Mouse (Mus musculus) neural tube, embryonic 14.5 days (tissue): ENCODE results near the gene Ap5s1. TPM values are rescaled to one million over a fixed set of nuclear protein-coding genes. Genes with fewer than 3 reads are reported as not detected.

Experiments used
- ATAC-seq: fragments of 200-750 bp; cut with Nextera tagmentation; 2 replicates; pipeline ENCODE4 v1.8.0; 2017; ENCODE audit warnings: low read depth, mild to moderate bottlenecking, moderate TSS enrichment, moderate library complexity
- H3K27ac ChIP-seq: fragments of 300-500 bp; sonication (generic); 2 replicates; pipeline ENCODE4 v1.5.1; 2014; ENCODE audit warnings: low read depth, mild to moderate bottlenecking, control low read depth, low read length, moderate library complexity, mixed read lengths
- H3K27me3 ChIP-seq: fragments of 300-500 bp; sonication (generic); 2 replicates; pipeline ENCODE4 v1.6.1; 2014; ENCODE audit warnings: low read length; ENCODE audit not compliant: control insufficient read depth, insufficient read depth
- H3K36me3 ChIP-seq: fragments of 300-500 bp; sonication (generic); 2 replicates; pipeline ENCODE4 v1.6.1; 2014; ENCODE audit warnings: low read length, mixed read lengths; ENCODE audit not compliant: control insufficient read depth, insufficient read depth
- H3K4me1 ChIP-seq: fragments of 300-500 bp; sonication (generic); 2 replicates; pipeline ENCODE4 v1.6.1; 2014; ENCODE audit warnings: low read length; ENCODE audit not compliant: control insufficient read depth, insufficient read depth
- H3K4me2 ChIP-seq: fragments of 300-500 bp; sonication (generic); 2 replicates; pipeline ENCODE4 v1.6.1; 2014; ENCODE audit warnings: mild to moderate bottlenecking, low read depth, low read length, control low read depth
- H3K4me3 ChIP-seq: fragments of 300-500 bp; sonication (generic); 2 replicates; pipeline ENCODE4 v1.5.1; 2014; ENCODE audit warnings: low read depth, low read length, control low read depth, mixed read lengths
- H3K9ac ChIP-seq: fragments of 300-500 bp; sonication (generic); replicated peaks from 2 replicates; pipeline ENCODE4 v1.6.1; 2014; ENCODE audit warnings: low read depth, mild to moderate bottlenecking, control low read depth, low read length, mixed read lengths
- H3K9me3 ChIP-seq: fragments of 300-500 bp; sonication (generic); 2 replicates; pipeline ENCODE4 v1.6.1; 2016; ENCODE audit warnings: low read length; ENCODE audit not compliant: control insufficient read depth
- WGBS: fragments of 180-500 bp; shearing (Covaris S2); extraction: QIAGEN DNeasy Blood & Tissue Kit; methylation state at CpG from one replicate; pipeline ENCODE4 v1.1.7; 2014; 5-methylcytosine and 5-hydroxymethylcytosine counted together
- polyA plus RNA-seq: library from polyadenylated mRNA; unstranded; fragments of >200 nt; fragmentation: Nextera tagmentation; extraction: Ambion mirVana; gene quantifications from 2 replicates; pipeline ENCODE4 v1.2.1, GENCODE M21; 2014

Gene Ap5s1
- polyA plus RNA-seq, 1 experiment from 2014 or later = 39.5 TPM

DNA sequence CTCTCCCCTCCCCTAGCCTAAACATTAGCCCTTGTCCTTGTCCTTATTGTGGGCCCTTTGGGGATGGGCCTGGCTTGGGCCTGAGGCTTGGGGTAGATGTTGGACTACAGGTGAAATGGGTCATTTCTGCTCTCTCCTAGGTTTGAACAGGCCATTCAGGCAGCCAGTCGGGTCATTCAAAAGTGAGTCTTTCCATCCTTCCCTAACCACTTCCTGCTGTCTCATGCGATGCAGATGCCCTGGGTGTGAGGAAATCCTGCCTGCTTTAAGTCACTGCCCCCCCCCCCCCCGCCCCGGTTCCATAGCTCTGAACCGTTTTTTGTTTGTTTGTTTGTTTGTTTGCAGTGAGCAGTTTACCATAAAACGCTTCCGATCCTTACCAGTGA, 15.9 kb upstream of the Ap5s1 start:
- Histone ChIP-seq H3K27ac (peak overlapping the region; percentile 70; the same call in 1 of the 2 replicates), H3K36me3 (0 out of 2 replicates have a peak, but pooled peaks cover 3% of the 10 kb centered on the region), H3K4me2 (no peak overlapping the region), H3K4me1 (no peaks in the 10 kb centered on the region), H3K9ac (no peak overlapping the region), H3K27me3 (no peaks in the 10 kb centered on the region), H3K9me3 (no peaks in the 10 kb centered on the region), H3K4me3 (no peak overlapping the region)
- whole genome bisulfite sequencing = 65% methylated on average over 7 of the region's 7 CpGs
- ATAC-seq = no peak

DNA sequence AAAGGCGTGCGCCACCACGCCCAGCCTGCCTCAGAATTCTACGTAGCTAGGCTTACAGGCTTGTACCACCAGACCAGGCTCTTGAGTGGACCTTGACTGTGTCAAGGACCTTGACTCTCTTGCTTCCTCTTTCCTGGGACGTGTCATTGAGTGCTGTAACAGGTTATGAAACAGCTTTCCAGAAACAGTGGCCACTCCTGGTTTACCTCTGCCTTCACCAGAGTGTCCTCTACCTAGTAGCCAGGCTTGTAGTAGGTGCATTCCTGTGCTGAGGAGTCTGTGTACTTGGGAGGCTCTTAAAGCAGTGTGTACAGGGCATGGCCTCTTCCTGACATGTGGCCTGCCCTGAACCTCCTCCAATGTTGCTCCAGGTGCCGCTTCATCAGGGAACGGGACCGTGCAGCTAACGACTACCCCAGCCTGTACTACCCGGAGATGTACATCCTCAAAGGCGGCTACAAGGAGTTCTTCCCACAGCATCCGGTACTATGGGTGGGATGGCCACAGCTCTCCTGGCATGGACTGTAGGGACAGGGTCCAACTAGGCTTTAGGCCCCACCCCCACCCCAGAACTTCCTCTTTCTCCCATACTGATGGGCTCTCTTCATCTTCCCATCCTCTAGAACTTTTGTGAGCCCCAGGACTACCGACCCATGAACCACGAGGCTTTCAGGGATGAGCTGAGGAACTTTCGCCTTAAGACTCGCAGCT, 10.1 kb upstream of the Ap5s1 start:
- Histone ChIP-seq H3K4me3 (no peak overlapping the region), H3K9me3 (no peaks in the 10 kb centered on the region), H3K36me3 (0 out of 2 replicates have a peak, but pooled peaks cover 3% of the 10 kb centered on the region), H3K27me3 (no peaks in the 10 kb centered on the region), H3K27ac (no peak overlapping the region), H3K4me2 (no peak overlapping the region), H3K9ac (no peak overlapping the region), H3K4me1 (no peaks in the 10 kb centered on the region)
- ATAC-seq = no peak
- 94% methylated on average over 16 of the region's 16 CpGs for WGBS

DNA sequence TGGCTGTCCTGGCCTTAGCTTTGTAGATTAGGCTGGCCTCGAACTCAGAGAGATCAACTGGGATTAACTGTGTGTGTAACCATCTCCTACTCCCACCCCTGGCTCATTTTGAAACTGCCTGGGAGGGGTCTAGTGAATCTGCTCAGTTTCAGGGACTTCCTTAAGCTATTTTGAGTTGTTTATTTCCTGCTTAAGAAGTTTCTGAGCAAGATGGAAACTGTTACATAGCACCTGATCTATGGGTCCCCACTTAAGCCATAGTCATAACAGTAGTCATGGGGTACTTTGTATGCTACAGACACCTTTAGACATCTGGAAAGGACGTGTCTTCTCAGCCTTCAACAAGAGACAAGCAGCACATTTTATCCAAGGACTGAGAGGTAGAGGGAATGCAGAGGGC, 6.2 kb upstream of the Ap5s1 start:
- H3K27me3 ChIP-seq = no peaks in the 10 kb centered on the region
- no peaks in the 10 kb centered on the region for H3K9me3 ChIP-seq
- no peak overlapping the region for H3K4me2 ChIP-seq
- no peak overlapping the region for H3K9ac ChIP-seq
- no peaks in the 10 kb centered on the region for H3K36me3 ChIP-seq
- no peaks in the 10 kb centered on the region for H3K4me1 ChIP-seq
- no peak overlapping the region for H3K4me3 ChIP-seq
- H3K27ac ChIP-seq = no peak overlapping the region
- WGBS = 88% methylated on average over 2 of the region's 2 CpGs
- no peak for ATAC-seq

DNA sequence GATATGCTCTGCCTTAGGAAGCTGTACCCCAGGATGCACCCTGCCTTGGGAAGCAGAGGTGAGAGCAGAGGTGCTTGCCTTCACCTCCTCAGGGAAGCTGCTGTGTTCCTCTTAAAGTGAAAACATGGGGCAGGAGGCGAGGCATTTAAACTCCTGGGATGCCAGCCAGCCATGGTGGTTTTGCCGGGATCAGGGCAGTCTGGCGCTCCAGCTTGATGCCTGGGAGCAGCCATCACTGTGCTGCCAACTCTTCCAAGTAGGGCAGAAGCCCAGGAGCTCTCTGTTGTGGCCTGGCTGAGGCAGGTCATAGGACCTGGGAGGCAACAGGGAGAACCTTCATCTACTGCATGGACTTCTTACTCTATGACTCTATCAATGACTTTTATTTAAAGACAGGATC, 5.6 kb upstream of the Ap5s1 start:
- H3K9me3 ChIP-seq = no peaks in the 10 kb centered on the region
- H3K27me3 ChIP-seq = no peaks in the 10 kb centered on the region
- H3K4me1 ChIP-seq = no peaks in the 10 kb centered on the region
- no peak overlapping the region for H3K27ac ChIP-seq
- no peak overlapping the region for H3K4me3 ChIP-seq
- H3K4me2 ChIP-seq = no peak overlapping the region
- no peak overlapping the region for H3K9ac ChIP-seq
- no peak for ATAC-seq
- WGBS = 95% methylated on average over 3 of the region's 3 CpGs
- no peaks in the 10 kb centered on the region for H3K36me3 ChIP-seq

DNA sequence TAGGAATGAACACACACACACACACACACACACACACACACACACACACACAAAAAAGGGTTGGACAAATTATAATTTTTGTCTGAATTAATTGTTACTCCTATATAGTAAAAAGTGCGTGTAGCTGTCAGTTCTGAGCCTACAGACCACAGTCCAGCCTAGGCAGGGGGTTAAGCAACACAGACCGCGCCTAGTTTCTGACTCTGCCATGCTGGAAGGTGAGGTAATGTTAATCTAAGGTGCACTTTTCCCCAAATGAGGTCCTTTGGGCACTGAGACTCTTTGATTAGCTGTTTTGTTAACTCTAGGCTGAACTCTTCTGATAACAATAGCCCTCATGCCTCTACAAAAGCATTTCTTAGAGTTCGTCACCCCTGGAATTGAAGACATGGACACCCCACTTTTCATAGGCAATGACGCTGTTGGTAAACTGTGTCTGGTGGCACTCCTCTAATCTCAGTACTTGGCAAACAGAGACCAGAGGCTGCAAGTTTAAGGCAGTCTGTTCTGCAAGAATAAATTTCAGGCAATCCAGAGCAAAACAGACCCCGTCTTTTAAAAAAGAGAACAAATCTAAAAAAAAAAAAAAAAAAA, 3.0 kb upstream of the Ap5s1 start:
- H3K4me2 ChIP-seq = no peak overlapping the region
- H3K4me3 ChIP-seq = no peak overlapping the region
- no peak for ATAC-seq
- H3K9ac ChIP-seq = no peak overlapping the region
- no peaks in the 10 kb centered on the region for H3K27me3 ChIP-seq
- no peak overlapping the region for H3K27ac ChIP-seq
- H3K4me1 ChIP-seq = no peaks in the 10 kb centered on the region
- 91% methylated on average over 6 of the region's 6 CpGs for WGBS
- H3K36me3 ChIP-seq = no peaks in the 10 kb centered on the region
- H3K9me3 ChIP-seq = no peaks in the 10 kb centered on the region

DNA sequence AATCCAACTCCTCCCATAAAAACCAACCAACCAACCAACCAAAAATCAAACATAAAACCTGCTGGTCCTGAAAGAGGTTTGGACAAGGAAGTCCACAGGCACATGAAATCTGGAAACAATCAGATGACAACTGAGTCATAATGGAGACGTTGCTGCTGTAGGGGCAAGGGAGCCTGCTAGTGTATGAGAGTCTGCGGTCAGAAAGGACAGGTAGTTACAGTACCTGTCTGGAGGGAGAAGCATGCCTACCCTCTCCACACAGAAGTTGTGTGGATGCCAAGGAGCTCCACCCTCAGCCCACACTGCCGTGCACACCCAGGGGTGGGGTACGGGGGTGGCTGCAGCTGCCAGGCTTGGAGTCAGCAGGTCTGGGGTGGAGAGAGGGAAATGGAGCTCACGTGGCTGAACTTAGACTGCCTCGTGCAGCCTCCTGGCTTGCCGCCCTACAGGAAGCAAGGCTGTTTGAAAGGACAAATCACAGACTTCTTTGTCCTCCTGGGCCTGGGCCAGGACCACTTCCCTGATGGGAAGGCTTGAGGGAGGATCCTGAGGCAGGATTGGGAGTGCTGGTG, 2.4 kb upstream of the Ap5s1 start:
- no peak overlapping the region for H3K27ac ChIP-seq
- WGBS = 58% methylated on average over 7 of the region's 7 CpGs
- no peaks in the 10 kb centered on the region for H3K9me3 ChIP-seq
- no peak overlapping the region for H3K4me3 ChIP-seq
- H3K9ac ChIP-seq = no peak overlapping the region
- no peaks in the 10 kb centered on the region for H3K27me3 ChIP-seq
- H3K4me1 ChIP-seq = no peaks in the 10 kb centered on the region
- no peaks in the 10 kb centered on the region for H3K36me3 ChIP-seq
- H3K4me2 ChIP-seq = no peak overlapping the region
- no peak for ATAC-seq

DNA sequence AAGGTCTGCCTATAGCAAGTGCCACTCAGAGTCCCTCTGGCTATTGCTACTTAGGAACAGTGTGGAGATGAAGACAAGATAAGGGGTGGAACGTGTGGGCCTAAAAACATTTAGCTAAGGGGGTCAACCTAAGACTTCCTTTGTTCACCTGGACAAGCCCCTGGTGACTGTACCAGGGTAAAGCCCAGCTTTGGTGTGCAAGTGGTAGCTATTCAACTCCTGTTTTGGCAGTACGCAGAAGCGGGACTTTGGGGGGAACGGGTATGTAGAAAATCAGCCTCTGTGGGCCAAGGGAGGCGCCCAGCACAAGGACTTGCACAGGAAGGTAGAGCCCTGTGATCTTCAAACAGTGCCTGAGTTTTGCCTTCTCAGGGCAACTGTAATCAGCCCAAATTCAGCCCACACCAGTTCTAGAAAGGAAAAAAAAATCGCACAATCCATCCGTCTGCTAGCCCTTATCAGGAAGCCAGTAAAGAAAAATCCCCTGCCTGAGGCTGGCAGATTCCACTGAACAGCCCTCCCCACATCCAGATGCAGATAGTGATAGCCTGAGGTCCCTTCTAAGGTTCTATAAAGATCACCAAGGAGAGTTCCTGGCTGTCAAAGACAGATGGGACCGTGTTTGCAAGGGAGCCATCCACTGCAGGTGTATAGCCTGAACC, 1.2 kb upstream of the Ap5s1 start:
- Histone ChIP-seq H3K27me3 (no peaks in the 10 kb centered on the region), H3K4me3 (no peak overlapping the region), H3K9me3 (no peaks in the 10 kb centered on the region), H3K27ac (no peak overlapping the region), H3K4me2 (no peak overlapping the region), H3K36me3 (no peaks in the 10 kb centered on the region), H3K9ac (no peak overlapping the region), H3K4me1 (no peaks in the 10 kb centered on the region)
- no peak for ATAC-seq
- WGBS = 87% methylated on average over 8 of the region's 8 CpGs

DNA sequence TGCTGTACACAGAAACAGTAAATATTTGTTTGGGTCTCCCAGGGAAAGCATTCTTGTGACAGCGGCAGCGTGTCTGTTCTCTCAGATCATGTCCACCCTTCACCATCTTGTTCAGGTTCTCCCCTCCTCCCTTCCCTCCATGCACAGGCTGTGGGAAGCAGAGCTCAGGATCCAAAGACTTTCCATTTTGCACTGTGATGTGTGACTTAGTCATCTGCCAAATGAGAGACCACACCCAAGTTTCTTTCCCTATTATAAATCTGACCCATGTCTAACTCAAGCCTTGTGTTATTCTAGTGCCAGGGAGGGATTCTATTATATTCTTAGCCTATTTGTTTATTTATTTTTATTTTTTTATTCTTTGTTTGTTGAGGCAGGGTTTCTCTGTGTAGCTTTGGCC, 1.5 kb downstream of the Ap5s1 start:
- Histone ChIP-seq H3K4me1 (peaks cover 5% of the 10 kb centered on the region), H3K36me3 (no peaks in the 10 kb centered on the region), H3K9ac (no peak overlapping the region), H3K27ac (no peak overlapping the region), H3K4me2 (no peak overlapping the region), H3K9me3 (no peaks in the 10 kb centered on the region), H3K27me3 (no peaks in the 10 kb centered on the region), H3K4me3 (no peak overlapping the region)
- no peak for ATAC-seq
- WGBS = 97% methylated on average over 2 of the region's 2 CpGs
